Mouse (Mus musculus) limb, embryonic 11.5 days (tissue): ENCODE data around the gene Rad51c. TPM values are rescaled to one million over a fixed set of nuclear protein-coding genes. Genes with fewer than 3 reads are reported as not detected.

Experiments used
- polyA plus RNA-seq: library from polyadenylated mRNA; unstranded; fragments of >200 nt; fragmentation: Nextera tagmentation; extraction: Ambion mirVana; gene quantifications from 2 replicates; pipeline ENCODE4 v1.2.1, GENCODE M21; 2014

Rad51c gene
- polyA plus RNA-seq, 1 experiment from 2014 or later: 14.5 TPM

Other genes starting within 250 kb of the Rad51c start
- 2.6 and 2.9 TPM in 2 replicates for gene Ppm1e, start 45.9 kb downstream of the Rad51c start, polyA plus RNA-seq
- 0.13 and 0.60 TPM in 2 replicates for gene Tex14, start 111 bp upstream of the Rad51c start, polyA plus RNA-seq
- not detected in 2 replicates for gene Gm11492, start 161.7 kb upstream of the Rad51c start, polyA plus RNA-seq
- 5.3 and 5.5 TPM in 2 replicates for gene Sept4, start 163.9 kb upstream of the Rad51c start, polyA plus RNA-seq
- 62.4 and 66.8 TPM in 2 replicates for gene Mtmr4, start 187.2 kb upstream of the Rad51c start, polyA plus RNA-seq
- 0.27 and 0.34 TPM in 2 replicates for gene Hsf5, start 212.2 kb upstream of the Rad51c start, polyA plus RNA-seq